Mouse (Mus musculus) hindbrain, embryonic 14.5 days (tissue): ENCODE results near the gene Ift122. TPM values are rescaled to one million over a fixed set of nuclear protein-coding genes. Genes with fewer than 3 reads are reported as not detected.

ENCODE experiments used
- ATAC-seq: fragments of 200-750 bp; cut with Nextera tagmentation; 2 replicates; pipeline ENCODE4 v1.8.0; 2017; ENCODE audit warnings: moderate number of reproducible peaks, mild to moderate bottlenecking, moderate TSS enrichment, moderate library complexity; ENCODE audit not compliant: low FRiP score
- DNase-seq: peaks from one replicate; pipeline ENCODE4 v3.0.0-alpha.2; 2015; ENCODE audit warnings: low spot score
- H3K27ac ChIP-seq: fragments of 300-500 bp; sonication (generic); 2 replicates; pipeline ENCODE4 v1.5.1; 2014; ENCODE audit warnings: mild to moderate bottlenecking, moderate library complexity
- H3K27me3 ChIP-seq: fragments of 300-500 bp; sonication (generic); 2 replicates; pipeline ENCODE4 v1.6.1; 2014; ENCODE audit warnings: mild to moderate bottlenecking, low read length, mixed read lengths; ENCODE audit not compliant: control insufficient read depth, insufficient read depth
- H3K36me3 ChIP-seq: fragments of 300-500 bp; sonication (generic); replicated peaks from 2 replicates; pipeline ENCODE4 v1.6.1; 2014; ENCODE audit not compliant: control insufficient read depth, insufficient read depth
- H3K4me1 ChIP-seq: fragments of 300-500 bp; sonication (generic); replicated peaks from 2 replicates; pipeline ENCODE4 v1.6.1; 2014; ENCODE audit warnings: antibody characterized with exemption, low read length, mixed read lengths; ENCODE audit not compliant: control insufficient read depth, insufficient read depth
- H3K4me2 ChIP-seq: fragments of 300-500 bp; sonication (generic); replicated peaks from 2 replicates; pipeline ENCODE4 v1.6.1; 2014; ENCODE audit warnings: mild to moderate bottlenecking, moderate library complexity
- H3K4me3 ChIP-seq: fragments of 300-500 bp; sonication (generic); replicated peaks from 2 replicates; pipeline ENCODE4 v1.5.1; 2014; ENCODE audit warnings: mild to moderate bottlenecking, low read length
- H3K9ac ChIP-seq: fragments of 300-500 bp; sonication (generic); 2 replicates; pipeline ENCODE4 v1.6.1; 2014
- H3K9me3 ChIP-seq: fragments of 300-500 bp; sonication (generic); 2 replicates; pipeline ENCODE4 v1.6.1; 2016; ENCODE audit warnings: low read length; ENCODE audit not compliant: control insufficient read depth
- WGBS: fragments of 180-500 bp; shearing (Covaris S2); extraction: QIAGEN DNeasy Blood & Tissue Kit; methylation state at CpG from one replicate; pipeline ENCODE4 v1.1.7; 2014; 5-methylcytosine and 5-hydroxymethylcytosine counted together
- polyA plus RNA-seq: library from polyadenylated mRNA; unstranded; fragments of >200 nt; fragmentation: Nextera tagmentation; extraction: Ambion mirVana; gene quantifications from 2 replicates; pipeline ENCODE4 v1.2.1, GENCODE M21; 2014

Gene Ift122
- polyA plus RNA-seq, 1 experiment from 2014 or later: 26.2 TPM

- no peak overlapping the region for H3K4me2 ChIP-seq
- no peaks in the 10 kb centered on the region for H3K36me3 ChIP-seq
- 0 out of 2 replicates have a peak, but pooled peaks cover 6% of the 10 kb centered on the region for H3K4me1 ChIP-seq
- H3K27me3 ChIP-seq: no peaks in the 10 kb centered on the region
- WGBS: 66% methylated on average over 10 of the region's 10 CpGs
- H3K9ac ChIP-seq: no peak overlapping the region
- H3K9me3 ChIP-seq: no peaks in the 10 kb centered on the region
- 0 out of 2 replicates have a peak overlapping the region, but pooled peaks have one; percentile 9 for H3K27ac ChIP-seq
- DNase-seq (no peak), ATAC-seq (no peak)
- no peak overlapping the region for H3K4me3 ChIP-seq
Measured at GRCm38 (mm10) chr6:115926416-115926815, 73.1 kb downstream of the Ift122 start.

- Histone ChIP-seq H3K4me2 (no peak overlapping the region), H3K36me3 (no peaks in the 10 kb centered on the region), H3K27ac (peak overlapping the region; percentile 52; the same call in 1 of the 2 replicates), H3K4me3 (no peak overlapping the region), H3K9ac (no peak overlapping the region), H3K9me3 (no peaks in the 10 kb centered on the region), H3K4me1 (0 out of 2 replicates have a peak, but pooled peaks cover 6% of the 10 kb centered on the region), H3K27me3 (no peaks in the 10 kb centered on the region)
- 0 out of 2 replicates have a peak, but pooled peaks have one; percentile 28 for ATAC-seq
- no peak for DNase-seq
- WGBS: 56% methylated on average over 10 of the region's 10 CpGs
Measured at GRCm38 (mm10) chr6:115927292-115928242, 74.3 kb downstream of the Ift122 start.

- DNase-seq: no peak
- 62% methylated on average over 5 of the region's 5 CpGs for WGBS
- H3K36me3 ChIP-seq: no peaks in the 10 kb centered on the region
- no peak overlapping the region for H3K27ac ChIP-seq
- H3K9me3 ChIP-seq: no peaks in the 10 kb centered on the region
- no peak overlapping the region for H3K4me3 ChIP-seq
- no peak overlapping the region for H3K4me2 ChIP-seq
- no peak overlapping the region for H3K9ac ChIP-seq
- no peak for ATAC-seq
- no peaks in the 10 kb centered on the region for H3K27me3 ChIP-seq
- H3K4me1 ChIP-seq: 0 out of 2 replicates have a peak, but pooled peaks cover 6% of the 10 kb centered on the region
Measured at GRCm38 (mm10) chr6:115930018-115930417, 76.7 kb downstream of the Ift122 start.

GRCm38 (mm10) chr6:115931639-115932038 lies 78.4 kb downstream of the Ift122 start, which contains the start of gene Rho:
Gene Rho (plus strand): TSS chr6:115931748.
- DNase-seq (no peak), ATAC-seq (no peak)
- Histone ChIP-seq H3K9ac (no peak within 1 kb of the TSS), H3K9me3 (no peaks in the 10 kb centered on the region), H3K4me3 (no peak within 1 kb of the TSS), H3K4me2 (no peak within 1 kb of the TSS), H3K36me3 (no peaks in the 10 kb centered on the region), H3K27me3 (no peaks in the 10 kb centered on the region), H3K27ac (no peak within 1 kb of the TSS), H3K4me1 (0 out of 2 replicates have a peak, but pooled peaks cover 4% of the 10 kb centered on the region)
- WGBS: 81% methylated on average over 11 of the region's 14 CpGs

DNA sequence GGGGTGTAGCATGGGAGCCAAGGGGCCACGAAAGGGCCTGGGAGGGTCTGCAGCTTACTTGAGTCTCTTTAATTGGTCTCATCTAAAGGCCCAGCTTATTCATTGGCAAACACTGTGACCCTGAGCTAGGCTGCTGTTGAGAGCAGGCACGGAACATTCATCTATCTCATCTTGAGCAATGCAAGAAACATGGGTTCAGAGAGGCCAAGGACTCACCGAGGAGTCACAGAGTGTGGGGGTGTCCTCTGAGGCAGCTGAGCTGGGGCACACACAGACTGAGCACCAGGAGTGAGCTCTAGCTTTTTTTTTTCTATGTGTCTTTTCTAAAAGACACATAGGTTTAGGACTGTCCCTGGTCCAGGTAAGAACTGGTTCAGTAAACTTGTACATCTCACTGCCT lies 79.1 kb downstream of the Ift122 start:
- Histone ChIP-seq H3K27me3 (no peaks in the 10 kb centered on the region), H3K9me3 (no peaks in the 10 kb centered on the region), H3K4me1 (no peaks in the 10 kb centered on the region), H3K4me3 (no peak overlapping the region), H3K36me3 (no peaks in the 10 kb centered on the region), H3K27ac (no peak overlapping the region), H3K4me2 (no peak overlapping the region), H3K9ac (no peak overlapping the region)
- WGBS: 94% methylated on average over 3 of the region's 3 CpGs
- ATAC-seq (no peak), DNase-seq (no peak)

DNA sequence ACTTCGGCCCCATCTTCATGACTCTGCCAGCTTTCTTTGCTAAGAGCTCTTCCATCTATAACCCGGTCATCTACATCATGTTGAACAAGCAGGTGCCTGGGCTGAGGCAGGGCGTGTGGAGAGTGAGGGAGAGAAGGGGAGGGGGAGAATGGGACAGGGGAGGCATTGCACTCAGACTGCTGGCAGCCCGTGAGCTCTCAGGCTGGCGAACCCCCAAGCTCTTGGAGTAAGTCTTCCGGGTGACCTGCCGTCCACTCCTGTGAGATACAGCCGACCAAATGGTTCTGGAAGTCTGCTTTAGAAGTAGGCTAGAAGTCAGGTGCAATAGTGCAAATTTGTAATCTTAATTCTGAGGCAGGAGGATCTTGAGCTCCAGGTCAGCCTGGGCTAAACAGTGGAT lies 82.3 kb downstream of the Ift122 start:
- H3K4me2 ChIP-seq: no peak overlapping the region
- ATAC-seq: no peak
- H3K4me1 ChIP-seq: no peaks in the 10 kb centered on the region
- no peak overlapping the region for H3K9ac ChIP-seq
- 86% methylated on average over 8 of the region's 8 CpGs for WGBS
- no peak overlapping the region for H3K27ac ChIP-seq
- DNase-seq: no peak
- H3K9me3 ChIP-seq: peaks cover 8% of the 10 kb centered on the region; the same call in 1 of the 2 replicates
- no peak overlapping the region for H3K4me3 ChIP-seq
- H3K36me3 ChIP-seq: no peaks in the 10 kb centered on the region
- no peaks in the 10 kb centered on the region for H3K27me3 ChIP-seq

- no peak overlapping the region for H3K27ac ChIP-seq
- H3K9ac ChIP-seq: no peak overlapping the region
- DNase-seq (no peak), ATAC-seq (no peak)
- peaks cover 8% of the 10 kb centered on the region; the same call in 1 of the 2 replicates for H3K9me3 ChIP-seq
- H3K4me3 ChIP-seq: no peak overlapping the region
- H3K4me1 ChIP-seq: no peaks in the 10 kb centered on the region
- no peaks in the 10 kb centered on the region for H3K27me3 ChIP-seq
- WGBS: 95% methylated on average over 2 of the region's 2 CpGs
- no peak overlapping the region for H3K4me2 ChIP-seq
- no peaks in the 10 kb centered on the region for H3K36me3 ChIP-seq
Measured at GRCm38 (mm10) chr6:115938011-115938410, 84.7 kb downstream of the Ift122 start.

DNA sequence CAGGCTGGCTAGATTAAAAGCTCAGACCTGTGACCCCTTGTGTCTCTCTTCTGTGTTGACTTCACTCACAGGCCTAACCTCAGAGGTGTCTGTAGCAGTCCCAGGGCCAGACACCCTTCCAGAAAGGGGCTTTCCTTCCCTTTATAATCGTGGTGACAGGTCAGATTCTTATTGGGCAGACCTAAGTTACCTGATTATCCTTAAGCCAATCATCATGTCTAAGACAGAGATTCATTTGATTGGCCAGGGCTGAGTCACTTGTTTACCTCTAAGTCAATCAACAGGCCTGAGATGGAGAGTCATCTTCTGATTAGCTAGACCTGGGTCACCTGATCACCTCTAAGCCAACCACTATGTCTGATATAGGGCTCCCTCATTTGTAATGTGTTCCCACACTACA lies 85.5 kb downstream of the Ift122 start:
- DNase-seq: no peak
- Histone ChIP-seq H3K27me3 (no peaks in the 10 kb centered on the region), H3K9me3 (peaks cover 8% of the 10 kb centered on the region; the same call in 1 of the 2 replicates), H3K9ac (no peak overlapping the region), H3K4me2 (no peak overlapping the region), H3K27ac (no peak overlapping the region), H3K4me3 (no peak overlapping the region), H3K36me3 (no peaks in the 10 kb centered on the region), H3K4me1 (no peaks in the 10 kb centered on the region)
- ATAC-seq: no peak
- 69% methylated on average over 1 of the region's 1 CpGs for whole genome bisulfite sequencing

DNA sequence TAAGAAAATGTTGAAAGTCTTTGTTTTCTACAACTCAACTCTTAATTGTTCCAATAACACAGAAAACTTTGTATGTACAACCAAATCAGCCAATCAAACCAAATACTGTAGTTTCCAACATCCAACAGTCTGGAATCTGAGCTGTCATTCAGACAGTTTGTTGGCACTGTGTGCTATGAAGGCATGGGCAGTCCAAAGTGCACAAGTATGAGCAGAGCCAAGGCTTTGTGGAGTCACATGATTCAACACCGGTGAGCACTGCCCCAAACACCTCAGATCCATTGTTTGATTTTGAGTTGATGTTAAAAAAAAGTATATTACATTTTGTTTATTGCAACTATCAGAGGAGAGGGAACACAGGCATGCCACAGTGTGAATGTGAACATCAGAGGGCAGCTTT lies 87.3 kb downstream of the Ift122 start:
- Histone ChIP-seq H3K27me3 (no peaks in the 10 kb centered on the region), H3K4me1 (no peaks in the 10 kb centered on the region), H3K4me3 (no peak overlapping the region), H3K9me3 (peaks cover 8% of the 10 kb centered on the region; the same call in 1 of the 2 replicates), H3K4me2 (no peak overlapping the region), H3K9ac (no peak overlapping the region), H3K27ac (no peak overlapping the region), H3K36me3 (no peaks in the 10 kb centered on the region)
- 82% methylated on average over 1 of the region's 1 CpGs for WGBS
- DNase-seq (no peak), ATAC-seq (no peak)
